Mouse (Mus musculus): ENCODE measurements around the gene Med29.

Gene Med29

DNA sequence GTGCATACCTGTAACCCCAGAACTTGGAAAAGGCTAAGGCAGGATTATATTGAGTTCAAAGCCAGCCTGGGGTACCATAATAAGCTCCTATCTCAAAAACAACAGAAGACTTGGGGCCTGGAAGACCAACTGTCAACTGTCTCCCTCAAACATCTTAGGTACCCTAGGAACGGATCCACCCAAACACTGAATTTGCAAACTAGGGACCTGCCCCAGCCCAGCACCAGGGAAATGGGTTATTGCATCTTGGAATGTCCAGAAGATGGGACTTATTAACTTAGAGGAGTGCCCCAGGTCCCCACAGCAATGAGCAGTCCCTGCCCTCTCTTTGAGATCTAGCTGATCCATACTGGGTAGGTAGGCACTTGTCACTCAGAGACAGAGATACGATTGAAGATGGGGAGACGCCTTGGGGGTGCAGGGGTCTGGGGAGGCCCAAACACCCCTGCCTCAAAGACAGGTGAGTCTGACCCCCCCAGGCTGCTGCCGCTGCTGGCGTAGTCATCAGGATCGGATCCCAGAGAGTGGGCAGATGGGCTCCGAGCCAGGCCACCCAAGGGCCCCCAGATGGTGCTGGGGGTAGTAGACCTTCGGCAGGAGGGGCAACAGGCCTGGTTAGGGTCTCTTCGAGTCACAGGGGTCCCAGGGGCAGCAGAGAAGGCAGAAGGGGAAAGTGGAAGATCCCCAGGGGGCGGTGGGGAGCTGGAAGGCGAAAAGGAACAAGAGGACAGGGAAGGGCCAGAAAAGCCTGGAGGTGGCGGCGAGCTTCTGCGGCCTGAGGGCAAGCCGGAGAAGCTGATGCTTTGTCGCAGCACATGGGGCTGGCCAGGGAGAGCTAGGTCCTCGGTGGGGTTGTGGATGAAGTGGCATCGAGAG lies 15.1 kb downstream of the Med29 start:
- DNase-seq (ENCODE audit: inconsistent age in 2 of 2, low spot score in 1 of 2): peak; percentile 57 to 67

DNA sequence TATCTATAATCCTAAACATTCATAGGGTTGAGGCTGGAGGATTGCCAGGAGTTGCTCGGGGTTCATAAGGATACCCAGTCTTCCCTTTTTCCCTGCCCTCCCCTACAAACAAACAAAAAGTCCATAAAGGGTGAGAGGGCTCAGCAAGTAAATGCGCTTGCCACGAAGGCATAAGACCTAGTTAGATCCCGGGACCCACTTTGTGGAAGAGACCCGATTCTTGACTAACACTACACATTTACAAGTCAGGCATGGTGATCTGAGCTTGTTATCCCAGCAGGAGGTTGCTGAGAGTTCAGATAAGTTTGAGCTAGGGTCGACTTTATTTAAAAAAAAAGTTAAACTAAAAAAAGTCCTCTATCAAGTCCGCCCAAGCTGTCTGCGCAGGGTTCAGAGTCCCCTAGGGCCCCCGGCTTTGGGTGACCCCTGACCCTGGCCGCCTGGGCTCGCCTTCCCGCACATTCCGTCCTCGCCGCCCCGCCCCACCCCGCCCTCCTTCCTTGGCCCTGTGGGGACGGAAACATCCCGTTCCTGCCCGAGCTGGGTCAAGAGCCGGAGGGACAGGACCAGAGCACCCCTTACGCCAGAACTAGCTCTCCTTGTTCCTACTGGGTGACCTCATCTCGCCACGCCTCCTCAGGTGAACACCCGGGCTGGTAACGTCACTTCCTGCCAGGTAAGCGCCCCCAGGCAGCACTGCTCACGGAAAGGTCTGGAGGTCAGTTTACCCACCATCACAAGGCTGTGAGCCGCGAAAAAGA lies 16.3 kb downstream of the Med29 start:
- DNase-seq (ENCODE audit: inconsistent age in 2 of 2, low spot score in 1 of 2): peak; percentile 85 to 89

DNA sequence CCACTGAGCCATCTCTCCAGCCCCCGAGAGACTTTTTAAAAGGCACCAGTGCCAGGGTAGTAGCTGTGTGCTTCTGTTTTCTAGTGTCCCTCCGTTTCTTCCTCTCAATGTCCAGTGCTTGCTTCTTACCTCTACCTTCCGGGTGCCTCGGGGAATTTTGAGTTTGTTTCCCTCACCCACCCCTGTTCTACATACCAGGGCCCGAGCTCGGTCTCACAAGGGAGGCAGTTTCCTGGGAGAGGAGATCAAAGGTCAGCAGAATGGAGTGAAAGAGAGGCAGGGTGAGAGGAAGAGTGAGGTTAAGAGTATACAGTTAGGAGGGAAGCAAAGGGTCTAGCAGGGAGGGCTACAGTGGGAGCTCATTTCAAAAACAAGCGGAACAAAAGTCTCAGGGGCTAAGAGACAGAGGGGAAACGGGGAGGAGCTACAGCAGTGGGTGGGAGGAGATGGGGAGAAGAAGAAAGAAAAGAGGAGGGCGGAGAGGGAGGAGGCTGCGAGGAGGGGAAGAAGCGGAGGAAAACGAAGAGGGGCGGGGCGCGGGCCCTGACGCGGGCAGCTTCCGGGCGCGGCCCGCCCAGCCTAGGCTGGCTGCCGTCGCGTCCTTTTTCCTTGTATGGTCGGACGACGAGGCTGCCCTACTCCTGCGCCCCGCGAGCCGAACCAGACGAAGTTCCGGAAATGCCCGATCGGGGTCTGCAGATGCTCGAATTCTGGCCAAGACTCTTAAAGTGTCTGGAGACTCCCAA lies 17.2 kb downstream of the Med29 start:
- DNase-seq (ENCODE audit: inconsistent age in 2 of 2, low spot score in 1 of 2): peak; percentile 93 to 96

DNA sequence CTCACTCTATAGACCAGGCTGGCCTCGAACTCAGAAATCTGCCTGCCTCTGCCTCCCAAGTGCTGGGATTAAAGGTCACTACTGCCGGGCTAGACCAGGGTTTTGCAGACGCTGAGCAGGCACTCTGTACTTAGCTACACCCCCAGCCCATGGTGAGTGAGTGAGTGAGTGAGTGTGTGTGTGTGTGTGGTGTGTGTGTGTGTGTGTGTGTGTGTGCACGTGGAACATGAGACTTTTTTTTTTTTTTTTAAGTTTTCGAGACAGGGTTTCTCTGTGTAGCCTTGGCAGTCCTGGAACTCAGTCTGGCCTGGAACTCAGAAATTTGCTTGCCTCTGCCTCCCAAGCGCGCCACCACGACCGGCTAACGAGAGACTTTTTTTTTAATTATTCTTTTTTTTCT lies 17.9 kb downstream of the Med29 start:
- no peak for DNase-seq (ENCODE audit: inconsistent age in 2 of 2, low spot score in 1 of 2)

DNA sequence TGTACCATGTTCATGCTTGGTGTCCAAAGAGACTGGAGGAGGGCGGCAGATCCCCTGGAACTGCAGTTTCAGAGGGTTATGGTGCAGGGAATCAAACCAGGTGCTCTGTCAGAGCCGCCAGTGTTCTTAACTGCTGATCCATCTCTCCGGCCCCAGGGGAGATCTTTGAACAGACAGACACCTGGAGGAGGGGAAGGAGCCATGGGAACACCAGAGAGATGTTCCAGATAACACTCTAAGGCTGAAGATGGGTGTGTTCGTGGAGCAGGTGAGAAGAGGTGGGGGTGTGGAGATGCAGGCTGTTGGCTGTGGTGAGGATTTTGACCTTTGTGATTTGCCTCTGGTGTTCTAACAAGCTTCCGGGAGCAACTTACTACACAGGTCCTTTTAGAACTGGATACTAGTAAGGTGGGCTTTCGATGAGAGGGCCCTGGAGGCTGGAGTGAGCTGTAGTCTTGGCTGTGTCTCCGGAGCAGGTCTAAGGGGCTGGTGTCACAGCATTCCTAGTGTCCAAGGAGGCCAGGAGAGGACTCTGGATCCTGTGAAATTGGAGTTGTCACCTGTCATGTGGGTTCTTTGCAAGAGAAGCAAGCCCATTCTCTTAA lies 18.5 kb downstream of the Med29 start:
- DNase-seq (ENCODE audit: inconsistent age in 2 of 2, low spot score in 1 of 2): peak in 1 of 2 experiments; percentile 62

DNA sequence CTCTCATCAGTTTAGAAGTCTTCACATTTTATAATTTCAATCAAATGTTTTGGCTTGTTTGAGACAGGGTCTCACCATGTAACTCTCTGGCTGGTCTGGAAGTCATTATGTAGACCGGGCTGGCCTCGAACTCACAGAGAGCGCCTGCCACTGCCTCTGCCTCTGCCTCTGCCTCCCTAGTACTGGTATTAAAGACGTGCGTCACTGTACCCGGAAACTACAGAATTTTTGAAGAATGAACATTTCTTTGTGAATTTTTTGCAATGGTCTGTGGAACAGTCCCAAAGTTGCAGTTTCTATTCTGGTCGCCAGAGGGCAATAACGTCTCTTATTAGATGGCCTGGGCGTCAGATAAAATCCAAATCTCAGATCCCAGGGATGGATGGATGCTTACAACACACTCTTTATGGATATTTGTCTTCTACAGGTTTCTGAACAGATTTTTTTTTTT lies 19.4 kb downstream of the Med29 start:
- peak; percentile 84 to 95 for DNase-seq (ENCODE audit: inconsistent age in 2 of 2, low spot score in 1 of 2)

DNA sequence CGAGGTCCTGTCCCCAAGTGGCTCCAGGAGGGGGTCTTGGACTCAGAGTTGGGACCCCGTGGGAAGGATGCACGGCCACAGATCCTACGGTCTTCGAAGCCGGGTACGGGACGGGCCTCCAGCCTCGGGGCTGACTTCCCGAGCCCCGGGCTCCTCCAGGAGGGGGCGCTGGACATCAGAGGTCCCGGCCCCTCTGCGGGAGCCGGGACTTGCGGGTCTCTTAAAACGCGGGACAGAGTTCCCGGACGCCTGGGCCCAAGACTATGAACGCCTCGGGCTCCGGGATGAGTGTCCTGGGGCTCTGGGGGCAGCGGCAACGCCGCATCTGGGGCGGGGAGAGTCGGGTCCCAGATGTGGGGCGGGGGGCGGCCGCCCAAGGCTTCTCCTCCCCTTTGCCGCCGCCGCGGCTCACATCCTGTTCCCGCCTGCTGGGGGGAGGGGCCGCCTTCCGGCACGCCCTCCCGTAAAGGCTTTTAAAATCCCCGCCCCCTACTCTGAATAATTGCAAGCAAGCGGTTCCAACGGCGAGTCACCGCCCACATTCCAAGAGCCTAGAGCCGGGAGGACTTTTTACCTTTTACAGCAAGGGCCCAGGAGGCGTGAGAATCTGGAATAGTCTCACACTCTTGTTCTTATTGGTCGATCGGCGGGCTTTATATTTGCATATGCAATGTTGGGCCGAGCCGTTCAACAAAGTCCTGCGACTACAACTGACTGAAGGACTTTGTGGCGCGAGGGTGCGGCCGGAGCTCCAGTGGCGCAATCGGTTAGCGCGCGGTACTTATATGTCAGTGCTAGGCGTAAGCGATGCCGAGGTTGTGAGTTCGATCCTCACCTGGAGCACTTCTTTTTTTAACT lies 20.0 kb downstream of the Med29 start, which contains the start of gene Plekhg2:
Plekhg2 (minus strand) TSS at position 349 of the 858 bp plus-strand sequence.
- peak; percentile 98 to 100 for DNase-seq (ENCODE audit: inconsistent age in 2 of 2, low spot score in 1 of 2)

DNA sequence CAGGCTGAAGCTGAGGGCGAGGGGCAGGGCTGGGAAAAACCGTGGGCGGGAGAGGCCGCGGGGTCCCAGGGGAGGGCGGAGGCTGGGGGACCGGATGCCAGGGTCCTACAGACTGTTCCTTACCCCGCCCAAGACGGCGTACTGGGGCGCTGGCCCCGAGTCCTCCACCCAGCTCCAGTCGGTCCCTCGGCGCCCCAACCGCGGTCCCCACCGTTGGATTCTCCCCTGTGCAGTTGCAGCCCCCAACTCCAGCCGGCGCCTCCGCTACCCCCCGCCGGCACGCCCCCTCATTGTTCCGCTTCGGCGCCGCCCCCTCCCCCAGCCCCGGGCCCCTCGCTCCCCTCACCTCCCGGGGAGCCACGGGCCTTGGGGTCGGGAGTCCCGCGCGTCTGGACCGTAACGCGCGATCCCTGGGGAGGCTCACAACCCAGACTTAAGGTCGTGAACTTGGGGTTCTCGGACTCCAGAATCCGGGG lies 21.0 kb downstream of the Med29 start:
- peak in 1 of 2 experiments; percentile 67 for DNase-seq (ENCODE audit: inconsistent age in 2 of 2, low spot score in 1 of 2)

DNA sequence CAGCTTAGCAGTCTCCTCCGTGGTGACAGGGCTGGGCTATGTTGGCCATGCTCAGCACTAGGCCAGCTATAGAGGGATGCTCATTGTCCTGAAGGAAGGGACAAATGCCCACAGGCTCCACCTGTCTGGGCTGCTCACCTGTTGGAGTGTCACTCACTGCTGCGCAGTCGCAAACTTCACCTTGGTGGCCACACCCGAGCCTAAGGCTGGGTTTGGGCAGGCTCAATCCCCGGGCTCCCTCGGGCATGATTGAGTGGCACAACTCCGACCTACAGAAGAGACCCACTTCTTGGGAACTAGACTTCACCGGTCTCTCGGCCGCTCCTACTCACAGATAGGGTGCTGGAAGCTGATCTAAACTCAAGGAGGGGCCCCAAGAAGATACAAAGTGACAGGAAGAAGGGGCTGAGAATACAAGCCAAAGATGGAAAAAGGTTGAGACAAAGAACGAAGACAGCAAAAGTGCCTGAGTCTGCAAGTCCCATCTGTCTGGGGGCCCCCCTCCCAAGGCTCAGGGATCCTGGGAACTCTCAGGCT lies 21.5 kb downstream of the Med29 start:
- DNase-seq (ENCODE audit: inconsistent age in 2 of 2, low spot score in 1 of 2): peak in 1 of 2 experiments; percentile 82

DNA sequence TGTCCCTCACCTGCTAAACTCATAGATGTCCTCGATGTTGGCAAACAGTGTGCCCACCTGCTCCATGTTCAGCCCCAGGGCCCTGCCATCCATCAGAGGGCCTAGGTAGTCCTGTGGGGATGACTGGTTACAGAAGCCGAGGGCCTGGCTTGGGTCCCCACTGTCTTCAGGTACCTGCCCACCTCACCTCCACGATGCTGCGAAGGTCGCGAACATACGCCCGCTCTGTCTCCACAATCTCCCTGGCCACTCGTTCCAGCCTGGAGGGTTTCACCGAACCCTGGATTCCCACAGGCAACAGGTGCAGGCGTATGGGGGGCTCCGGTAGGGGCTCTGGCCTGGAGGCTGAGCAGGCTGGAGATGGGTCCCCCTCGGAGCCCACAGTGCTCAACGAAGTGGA lies 22.5 kb downstream of the Med29 start:
- no peak for DNase-seq (ENCODE audit: inconsistent age in 2 of 2, low spot score in 1 of 2)

DNA sequence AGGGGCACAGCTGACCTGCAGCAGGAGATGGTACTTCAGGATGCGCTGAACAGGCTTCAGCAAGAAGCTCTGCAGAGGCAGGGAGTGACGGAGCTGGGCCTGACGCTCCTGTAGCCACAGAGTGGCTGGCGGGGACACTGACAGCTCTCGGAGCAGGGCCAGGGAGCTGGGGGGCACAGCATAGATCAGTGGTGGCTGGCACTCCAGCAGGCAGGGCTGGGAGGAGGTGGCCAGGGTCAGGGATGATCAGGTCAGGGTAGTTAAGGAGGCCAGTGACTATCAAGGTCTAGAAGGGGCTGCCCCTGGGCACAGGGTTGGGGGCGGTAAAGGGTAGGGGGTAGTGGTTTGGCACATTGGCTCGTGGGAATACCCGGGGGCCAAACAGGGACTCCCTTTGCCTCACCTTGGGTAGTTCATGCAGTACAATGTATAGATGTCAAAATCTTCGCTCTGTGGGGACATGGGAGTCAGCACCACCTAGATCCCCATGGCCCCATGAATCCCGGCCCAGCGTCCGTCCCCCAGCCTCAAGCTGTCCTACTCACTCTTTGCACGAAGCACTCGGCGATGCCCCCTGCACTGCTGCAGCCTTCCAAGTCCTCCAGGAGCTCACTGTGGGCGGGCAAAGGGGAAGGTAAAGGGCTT lies 24.1 kb downstream of the Med29 start:
- no peak for DNase-seq (ENCODE audit: inconsistent age in 2 of 2, low spot score in 1 of 2)

DNA sequence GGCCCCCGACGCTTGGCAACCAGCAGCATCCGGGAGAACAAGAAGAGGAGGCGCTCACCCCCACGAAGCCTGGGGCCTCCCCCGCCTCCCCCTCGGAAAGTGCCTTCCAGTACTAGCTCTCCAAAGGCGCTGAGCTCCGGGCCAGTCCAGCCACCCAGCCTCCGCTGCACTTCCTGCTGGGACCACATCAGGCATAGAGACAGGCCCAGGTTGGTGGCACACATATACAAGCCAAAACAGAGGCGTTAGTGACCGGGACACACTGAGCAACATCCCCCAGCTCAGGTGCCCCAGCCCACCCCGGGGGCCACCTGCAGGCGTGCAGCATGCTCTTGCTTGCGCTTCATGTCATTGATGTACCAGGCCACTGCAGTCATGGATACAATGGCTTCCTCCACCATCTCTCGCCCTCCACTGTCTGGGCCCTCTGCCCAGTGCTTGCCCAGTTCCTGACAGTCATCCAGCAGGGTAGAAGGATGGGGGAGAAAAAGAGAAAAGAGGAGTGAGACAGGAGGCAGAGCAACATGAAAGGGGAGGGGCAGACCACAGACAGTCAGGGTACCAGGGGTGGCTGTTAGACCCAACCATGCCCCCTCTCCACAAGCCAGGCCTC lies 24.7 kb downstream of the Med29 start:
- no peak for DNase-seq (ENCODE audit: inconsistent age in 2 of 2, low spot score in 1 of 2)

DNA sequence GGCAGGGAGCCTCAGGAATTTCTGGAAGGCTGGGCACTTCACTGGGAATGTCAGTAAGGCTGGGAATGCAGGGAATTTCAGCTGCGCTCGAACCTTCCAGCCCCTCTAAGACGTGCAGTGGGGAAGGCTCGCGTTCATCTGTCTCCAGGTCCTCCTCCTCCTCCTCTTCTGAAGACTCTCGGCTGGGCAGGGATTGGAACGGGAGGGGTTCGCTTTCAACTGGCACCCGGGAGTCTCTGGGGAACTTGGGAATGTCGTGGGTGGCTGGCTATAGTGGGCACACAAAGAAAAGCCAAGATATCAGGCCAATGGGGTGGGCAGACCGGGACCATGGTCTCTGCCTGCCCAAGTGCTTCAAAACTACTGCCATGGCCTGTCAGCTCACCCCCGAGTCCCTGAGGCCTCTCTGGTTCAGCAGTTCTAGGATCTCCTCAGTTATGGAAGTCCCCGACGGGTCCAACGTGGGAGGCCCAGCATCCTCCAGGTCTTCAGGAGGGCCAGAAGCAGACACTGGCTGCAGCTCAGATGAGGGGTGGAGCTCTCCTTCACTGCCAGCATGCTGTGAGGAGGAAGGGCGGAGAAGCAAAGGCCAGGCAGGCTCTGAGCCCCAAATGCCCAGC lies 30.0 kb downstream of the Med29 start:
- no peak for DNase-seq (ENCODE audit: inconsistent age in 2 of 2, low spot score in 1 of 2)

DNA sequence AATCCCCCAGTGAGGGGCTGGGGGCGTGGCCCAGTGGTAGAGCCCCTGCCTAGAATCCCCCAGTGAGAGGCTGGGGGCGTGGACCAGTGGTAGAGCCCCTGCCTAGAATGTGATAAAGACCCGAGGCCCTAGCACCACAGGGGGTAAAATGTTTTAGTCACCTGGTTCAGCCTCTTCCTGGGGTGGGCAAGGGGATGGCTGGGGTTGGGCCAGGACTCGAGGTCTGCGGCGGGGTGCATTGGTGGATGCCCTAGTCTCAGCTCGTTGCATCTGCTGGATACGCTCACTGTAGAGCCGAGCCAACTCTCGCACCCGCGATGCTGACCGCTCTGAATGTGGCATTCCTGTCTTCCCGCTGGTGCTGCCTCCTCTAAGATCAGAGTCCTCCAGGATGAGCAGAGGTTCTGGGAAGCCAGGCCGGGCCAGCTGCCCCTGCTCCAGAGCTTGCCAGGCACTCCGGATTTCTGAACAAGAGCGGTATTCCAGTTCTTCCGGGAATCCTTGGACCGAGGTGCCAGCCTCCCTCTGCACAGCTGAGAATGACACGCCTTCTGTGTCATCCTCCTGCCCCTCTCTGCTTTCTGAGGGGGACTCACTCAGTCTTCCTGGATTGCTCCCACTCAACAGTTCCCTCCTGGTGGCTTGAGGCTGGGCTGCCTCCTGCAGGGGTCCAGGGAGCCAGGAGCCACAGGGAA lies 30.7 kb downstream of the Med29 start:
- no peak for DNase-seq (ENCODE audit: inconsistent age in 2 of 2, low spot score in 1 of 2)

DNA sequence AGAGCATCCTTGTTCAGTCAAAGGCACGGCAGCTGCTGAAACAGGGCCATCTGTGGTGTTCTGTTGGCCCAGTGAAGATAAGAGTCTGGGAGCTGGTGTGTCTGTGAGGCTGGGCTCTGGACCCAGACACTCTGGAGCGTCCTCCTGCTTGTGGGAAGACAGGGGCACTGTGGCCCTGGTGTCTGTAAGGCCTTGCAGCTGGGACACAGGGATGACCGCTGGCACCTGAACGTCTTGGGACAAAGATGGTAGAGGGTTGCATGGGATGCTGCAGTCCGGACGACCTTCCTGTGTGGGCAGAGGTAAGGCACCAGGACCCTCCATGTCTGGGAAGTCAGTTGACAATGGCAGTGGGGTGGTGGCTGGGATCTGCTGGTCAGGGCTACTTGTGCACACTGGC lies 32.2 kb downstream of the Med29 start:
- DNase-seq (ENCODE audit: inconsistent age in 2 of 2, low spot score in 1 of 2): no peak

DNA sequence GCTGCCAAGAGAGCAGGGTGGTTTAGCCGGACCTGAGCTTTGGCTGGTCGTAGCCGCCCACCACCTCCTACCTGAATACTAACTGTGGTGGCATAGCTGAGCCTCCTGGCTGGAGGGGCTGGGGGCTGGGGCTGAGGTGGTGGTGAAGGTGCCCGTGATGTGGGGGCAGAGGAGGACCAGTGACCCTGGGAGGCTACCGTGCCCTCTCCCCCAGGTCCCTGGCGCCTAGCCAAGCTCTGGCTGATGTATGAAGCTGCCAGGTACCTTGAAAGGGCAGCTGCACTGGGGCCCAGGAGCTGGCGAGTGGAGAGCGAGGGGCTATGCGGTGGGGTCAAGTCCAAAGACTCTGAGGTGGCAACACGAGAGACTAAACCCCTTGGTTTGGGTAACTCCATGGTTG lies 32.7 kb downstream of the Med29 start:
- DNase-seq (ENCODE audit: inconsistent age in 2 of 2, low spot score in 1 of 2): no peak

DNA sequence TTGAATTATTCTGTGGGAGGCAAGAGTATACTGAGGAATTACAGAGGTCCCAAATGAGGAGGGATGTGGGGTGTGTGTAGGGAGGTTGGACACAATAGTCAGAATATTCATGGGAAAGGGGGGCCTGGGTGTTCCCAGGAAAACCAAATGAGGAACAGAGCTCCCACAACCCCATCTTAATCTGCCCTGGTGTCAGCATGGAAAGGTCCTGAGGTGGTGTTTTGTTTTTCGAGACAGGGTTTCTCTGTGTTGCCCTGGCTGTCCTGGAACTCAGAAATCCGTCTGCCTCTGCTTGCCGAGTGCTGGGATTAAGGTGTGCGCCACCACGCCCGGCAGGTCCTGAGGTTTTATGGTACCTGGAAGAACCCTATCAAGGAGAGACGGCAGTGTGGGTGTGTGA lies 34.1 kb downstream of the Med29 start:
- no peak for DNase-seq (ENCODE audit: inconsistent age in 2 of 2, low spot score in 1 of 2)

DNA sequence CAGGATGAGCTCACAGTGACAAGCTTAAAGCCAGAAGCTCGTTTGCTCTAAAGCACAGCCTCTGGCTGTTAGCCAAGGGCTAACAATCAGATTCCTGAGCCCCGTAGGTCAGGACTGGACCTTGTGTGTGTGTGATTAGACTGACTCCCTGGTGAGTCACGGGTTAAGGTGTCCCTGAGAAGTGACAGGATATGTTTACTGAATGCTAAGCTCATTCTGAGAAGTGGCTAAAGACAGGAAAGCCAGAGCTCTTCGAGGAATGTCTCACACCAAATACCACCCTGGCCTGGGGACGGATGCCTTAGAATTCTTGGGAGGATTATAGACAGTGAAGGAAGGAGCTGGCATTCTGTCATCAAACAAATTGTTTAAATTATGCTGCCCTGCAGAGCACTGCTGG lies 34.5 kb downstream of the Med29 start:
- peak; percentile 63 to 83 for DNase-seq (ENCODE audit: inconsistent age in 2 of 2, low spot score in 1 of 2)
